Mouse (Mus musculus) hindbrain, embryonic 10.5 days (tissue): ENCODE measurements at regions not wholly inside any gene's neighbourhood (a gene's known extent, or its start where the extent isn't known, plus 50 kb on each side); places are given as distances from the start of the nearest gene placed in this dataset.

Source experiments
- DNase-seq: peaks from one replicate; pipeline ENCODE4 v3.0.0-alpha.2; 2017; ENCODE audit warnings: low spot score
- H3K27ac ChIP-seq: fragments of 300-500 bp; sonication (generic); 2 replicates; pipeline ENCODE4 v1.5.1; 2016; ENCODE audit warnings: mild to moderate bottlenecking, moderate library complexity
- H3K27me3 ChIP-seq: fragments of 300-500 bp; sonication (generic); 2 replicates; pipeline ENCODE4 v1.6.1; 2016; ENCODE audit warnings: mild to moderate bottlenecking; ENCODE audit not compliant: poor library complexity, insufficient read depth, severe bottlenecking
- H3K36me3 ChIP-seq: fragments of 300-500 bp; sonication (generic); 2 replicates; pipeline ENCODE4 v1.6.1; 2016; ENCODE audit warnings: mild to moderate bottlenecking, moderate library complexity
- H3K4me1 ChIP-seq: fragments of 300-500 bp; sonication (generic); replicated peaks from 2 replicates; pipeline ENCODE4 v1.6.1; 2016; ENCODE audit warnings: mild to moderate bottlenecking
- H3K4me3 ChIP-seq: fragments of 300-500 bp; sonication (generic); 2 replicates; pipeline ENCODE4 v1.5.1; 2016; ENCODE audit warnings: mild to moderate bottlenecking, moderate library complexity
- H3K9me3 ChIP-seq: fragments of 300-500 bp; sonication (generic); 2 replicates; pipeline ENCODE4 v1.6.1; 2016; ENCODE audit warnings: mild to moderate bottlenecking, moderate library complexity
- WGBS: fragments of 180-500 bp; shearing (Covaris S2); methylation state at CpG from one replicate; pipeline ENCODE4 v1.1.7; 2016; 5-methylcytosine and 5-hydroxymethylcytosine counted together

DNA sequence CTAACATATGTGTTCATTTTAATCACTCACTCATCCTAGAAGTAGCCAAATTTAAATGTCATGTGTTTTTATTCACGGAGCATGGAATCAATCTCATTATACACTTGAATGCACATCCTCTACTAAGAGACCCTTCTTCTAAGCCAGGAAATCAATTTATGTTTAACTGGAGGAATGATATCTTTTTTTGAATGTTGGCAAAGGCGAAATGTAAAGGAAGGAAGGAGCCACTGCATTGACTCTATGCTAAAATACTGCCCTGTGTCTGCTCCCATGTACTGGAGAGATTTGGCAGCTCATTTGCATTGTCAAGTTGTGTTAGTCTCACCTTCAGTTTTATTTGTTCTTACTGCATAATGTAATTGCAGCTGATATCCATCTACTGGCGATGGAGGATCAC lies 412.0 kb upstream of the Cntn6 start:
- no peak for DNase-seq
- H3K36me3 ChIP-seq = no peaks in the 10 kb centered on the region
- WGBS = 74% methylated on average over 3 of the region's 3 CpGs

DNA sequence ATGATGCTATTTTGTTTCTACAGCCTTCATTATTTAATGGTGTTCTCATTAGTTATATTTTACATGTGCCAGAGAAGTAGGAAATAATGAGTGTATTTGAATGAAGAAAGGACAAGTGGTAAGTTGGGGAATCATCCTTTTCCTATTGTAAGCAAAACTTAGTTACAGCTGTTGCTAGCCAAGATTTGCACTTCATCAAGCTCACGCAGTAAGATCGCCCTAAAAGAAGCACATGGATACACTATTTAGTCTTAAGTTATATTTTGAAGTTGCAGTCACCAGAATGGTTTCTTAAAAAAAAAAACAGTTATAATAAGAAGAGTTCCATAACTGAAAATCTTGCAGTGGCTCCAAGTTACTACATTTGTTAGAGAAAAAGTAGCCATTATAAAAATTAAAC lies 410.3 kb upstream of the Cntn6 start:
- Histone ChIP-seq H3K4me3 (no peak overlapping the region), H3K9me3 (no peaks in the 10 kb centered on the region), H3K4me1 (no peaks in the 10 kb centered on the region), H3K27me3 (no peaks in the 10 kb centered on the region), H3K36me3 (no peaks in the 10 kb centered on the region), H3K27ac (no peak overlapping the region)
- 92% methylated on average over 2 of the region's 2 CpGs for WGBS
- no peak for DNase-seq

More for the DNA sequence above, 412.0 kb upstream of the Cntn6 start:
- no peaks in the 10 kb centered on the region for H3K27me3 ChIP-seq
- no peak overlapping the region for H3K4me3 ChIP-seq
- H3K27ac ChIP-seq = no peak overlapping the region
- H3K9me3 ChIP-seq = no peaks in the 10 kb centered on the region
- H3K4me1 ChIP-seq = no peaks in the 10 kb centered on the region

DNA sequence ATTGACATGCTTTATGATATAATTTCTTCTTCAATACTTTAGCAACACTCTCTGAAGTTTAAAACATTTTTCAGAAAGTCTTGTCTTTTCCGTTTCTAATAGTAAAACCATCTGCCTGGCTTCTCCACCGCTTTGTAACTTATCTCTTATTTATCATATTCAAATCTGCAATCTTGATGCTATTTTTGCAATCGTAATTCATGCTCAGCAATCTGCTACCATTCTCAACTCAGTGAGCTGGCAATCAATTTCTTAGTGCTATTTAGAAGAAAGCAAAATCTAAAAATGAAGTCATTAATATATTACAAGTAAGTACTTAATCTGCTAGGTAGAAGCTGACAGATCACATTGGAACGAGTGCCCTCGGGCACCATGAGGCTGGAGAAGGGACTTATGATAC lies 384.2 kb upstream of the Cntn6 start:
- 90% methylated on average over 5 of the region's 5 CpGs for WGBS
- Histone ChIP-seq H3K4me1 (no peaks in the 10 kb centered on the region), H3K9me3 (no peaks in the 10 kb centered on the region), H3K27me3 (no peaks in the 10 kb centered on the region), H3K4me3 (no peak overlapping the region), H3K36me3 (no peaks in the 10 kb centered on the region), H3K27ac (no peak overlapping the region)
- DNase-seq = no peak
